Mouse (Mus musculus) intestine, embryonic 15.5 days (tissue): ENCODE results near the gene Olfr397. TPM values are rescaled to one million over a fixed set of nuclear protein-coding genes. Genes with fewer than 3 reads are reported as not detected.

Experiments used
- ATAC-seq: fragments of 200-750 bp; cut with Nextera tagmentation; 2 replicates; pipeline ENCODE4 v1.8.0; 2017; ENCODE audit warnings: moderate TSS enrichment, moderate library complexity
- H3K27ac ChIP-seq: fragments of 300-500 bp; sonication (generic); 2 replicates; pipeline ENCODE4 v1.5.1; 2015; ENCODE audit warnings: mild to moderate bottlenecking, inconsistent platforms
- H3K27me3 ChIP-seq: fragments of 300-500 bp; sonication (generic); replicated peaks from 2 replicates; pipeline ENCODE4 v1.6.1; 2015; ENCODE audit warnings: inconsistent platforms
- H3K36me3 ChIP-seq: fragments of 300-500 bp; sonication (generic); 2 replicates; pipeline ENCODE4 v1.6.1; 2015; ENCODE audit warnings: inconsistent platforms
- H3K4me1 ChIP-seq: fragments of 300-500 bp; sonication (generic); replicated peaks from 2 replicates; pipeline ENCODE4 v1.6.1; 2015; ENCODE audit warnings: inconsistent platforms
- H3K4me2 ChIP-seq: fragments of 300-500 bp; sonication (generic); replicated peaks from 2 replicates; pipeline ENCODE4 v1.6.1; 2015; ENCODE audit warnings: mild to moderate bottlenecking, inconsistent platforms
- H3K4me3 ChIP-seq: fragments of 300-500 bp; sonication (generic); replicated peaks from 2 replicates; pipeline ENCODE4 v1.5.1; 2015; ENCODE audit warnings: inconsistent platforms
- H3K9ac ChIP-seq: fragments of 300-500 bp; sonication (generic); 2 replicates; pipeline ENCODE4 v1.6.1; 2015; ENCODE audit warnings: inconsistent platforms
- H3K9me3 ChIP-seq: fragments of 300-500 bp; sonication (generic); 2 replicates; pipeline ENCODE4 v1.6.1; 2016; ENCODE audit warnings: inconsistent platforms
- WGBS: fragments of 180-500 bp; shearing (Covaris S2); methylation state at CpG from one replicate; pipeline ENCODE4 v1.1.7; 2015; 5-methylcytosine and 5-hydroxymethylcytosine counted together
- polyA plus RNA-seq: library from polyadenylated mRNA; unstranded; fragments of >200 nt; fragmentation: Nextera tagmentation; extraction: Ambion mirVana; gene quantifications from 2 replicates; pipeline ENCODE4 v1.2.1, GENCODE M21; 2015

Olfr397 gene
- not detected in 2 replicates for polyA plus RNA-seq

GRCm38 (mm10) chr11:73960517-73960916, at the start of gene Olfr397:
Olfr397 (plus strand) TSS chr11:73960817.
- no peak for ATAC-seq
- Histone ChIP-seq H3K4me1 (no peaks in the 10 kb centered on the region), H3K9me3 (no peaks in the 10 kb centered on the region), H3K4me2 (no peak within 1 kb of the TSS), H3K27me3 (no peaks in the 10 kb centered on the region), H3K27ac (no peak within 1 kb of the TSS), H3K9ac (no peak within 1 kb of the TSS), H3K36me3 (no peaks in the 10 kb centered on the region), H3K4me3 (no peak within 1 kb of the TSS)
- 78% methylated on average over 1 of the region's 1 CpGs for WGBS

- H3K27me3 ChIP-seq, result no peaks in the 10 kb centered on the region
- H3K9ac ChIP-seq, result no peak within 1 kb of the TSS
- no peak within 1 kb of the TSS for H3K4me3 ChIP-seq
- no peaks in the 10 kb centered on the region for H3K4me1 ChIP-seq
- H3K9me3 ChIP-seq, result no peaks in the 10 kb centered on the region
- ATAC-seq, result no peak
- H3K36me3 ChIP-seq, result no peaks in the 10 kb centered on the region
- no peak within 1 kb of the TSS for H3K27ac ChIP-seq
- H3K4me2 ChIP-seq, result no peak within 1 kb of the TSS
Measured at GRCm38 (mm10) chr11:73936377-73936776, 24.2 kb upstream of the Olfr397 start, which contains the start of gene Olfr23. Olfr23 (plus strand) TSS chr11:73936677.

GRCm38 (mm10) chr11:73990307-73990706, 29.7 kb downstream of the Olfr397 start, which contains the start of gene Olfr398:
Olfr398 (minus strand) TSS chr11:73990407.
- H3K36me3 ChIP-seq, result no peaks in the 10 kb centered on the region
- no peak within 1 kb of the TSS for H3K9ac ChIP-seq
- H3K9me3 ChIP-seq, result no peaks in the 10 kb centered on the region
- H3K4me2 ChIP-seq, result no peak within 1 kb of the TSS
- no peak within 1 kb of the TSS for H3K27ac ChIP-seq
- H3K4me1 ChIP-seq, result no peaks in the 10 kb centered on the region
- ATAC-seq, result no peak
- H3K4me3 ChIP-seq, result no peak within 1 kb of the TSS
- no peaks in the 10 kb centered on the region for H3K27me3 ChIP-seq

DNA sequence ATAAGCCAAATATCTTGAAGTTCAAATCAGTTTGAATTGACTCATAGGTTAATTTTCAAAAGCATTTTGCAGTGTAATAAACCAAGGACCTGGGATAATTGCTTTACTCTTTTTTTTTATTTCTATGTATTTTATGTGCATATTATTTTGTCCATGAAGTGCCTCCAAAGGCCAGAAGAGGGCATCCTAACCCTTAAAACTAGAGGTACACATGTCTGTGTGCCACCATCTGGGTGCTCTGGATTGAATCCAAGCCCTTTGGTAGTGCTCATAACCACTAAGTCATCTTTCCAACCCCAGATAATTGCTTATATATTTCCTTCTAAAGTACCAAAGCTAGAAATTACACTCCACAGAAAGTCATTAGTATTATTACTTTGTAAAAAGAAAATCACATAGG, 32.5 kb downstream of the Olfr397 start:
- Histone ChIP-seq H3K27me3 (no peaks in the 10 kb centered on the region), H3K4me3 (no peak overlapping the region), H3K9me3 (no peaks in the 10 kb centered on the region), H3K36me3 (no peaks in the 10 kb centered on the region), H3K9ac (no peak overlapping the region), H3K4me1 (no peaks in the 10 kb centered on the region), H3K27ac (no peak overlapping the region), H3K4me2 (no peak overlapping the region)
- no peak for ATAC-seq

Other genes with a start within 250 kb of the Olfr397 start
- not detected in 2 replicates for gene Olfr389, start 180.1 kb upstream of the Olfr397 start, polyA plus RNA-seq
- gene Olfr390, start 177.9 kb upstream of the Olfr397 start, polyA plus RNA-seq, result not detected in 2 replicates
- not detected in 2 replicates for gene Olfr391-ps, start 157.8 kb upstream of the Olfr397 start, polyA plus RNA-seq
- gene Olfr392, start 143.8 kb upstream of the Olfr397 start, polyA plus RNA-seq, result not detected in 2 replicates
- gene Olfr393, start 109.4 kb upstream of the Olfr397 start, polyA plus RNA-seq, result not detected in 2 replicates
- gene Olfr394, start 70.0 kb upstream of the Olfr397 start, polyA plus RNA-seq, result not detected in 2 replicates
- not detected in 2 replicates for gene Olfr395, start 51.5 kb upstream of the Olfr397 start, polyA plus RNA-seq
- gene Olfr23, start 24.1 kb upstream of the Olfr397 start, polyA plus RNA-seq, result not detected in 2 replicates
- gene Olfr398, start 29.6 kb downstream of the Olfr397 start, polyA plus RNA-seq, result not detected in 2 replicates
- gene Olfr139, start 95.7 kb downstream of the Olfr397 start, polyA plus RNA-seq, result not detected in 2 replicates
- not detected in 2 replicates for gene Olfr399, start 95.8 kb downstream of the Olfr397 start, polyA plus RNA-seq
- not detected in 2 replicates for gene Zfp616, start 109.1 kb downstream of the Olfr397 start, polyA plus RNA-seq
- gene Olfr401, start 152.9 kb downstream of the Olfr397 start, polyA plus RNA-seq, result not detected in 2 replicates
- not detected in 2 replicates for gene Olfr402, start 192.7 kb downstream of the Olfr397 start, polyA plus RNA-seq
- not detected in 2 replicates for gene Olfr403, start 225.4 kb downstream of the Olfr397 start, polyA plus RNA-seq